ENCODE assay signal across 12 mouse cellular contexts in the genomic region with DNA sequence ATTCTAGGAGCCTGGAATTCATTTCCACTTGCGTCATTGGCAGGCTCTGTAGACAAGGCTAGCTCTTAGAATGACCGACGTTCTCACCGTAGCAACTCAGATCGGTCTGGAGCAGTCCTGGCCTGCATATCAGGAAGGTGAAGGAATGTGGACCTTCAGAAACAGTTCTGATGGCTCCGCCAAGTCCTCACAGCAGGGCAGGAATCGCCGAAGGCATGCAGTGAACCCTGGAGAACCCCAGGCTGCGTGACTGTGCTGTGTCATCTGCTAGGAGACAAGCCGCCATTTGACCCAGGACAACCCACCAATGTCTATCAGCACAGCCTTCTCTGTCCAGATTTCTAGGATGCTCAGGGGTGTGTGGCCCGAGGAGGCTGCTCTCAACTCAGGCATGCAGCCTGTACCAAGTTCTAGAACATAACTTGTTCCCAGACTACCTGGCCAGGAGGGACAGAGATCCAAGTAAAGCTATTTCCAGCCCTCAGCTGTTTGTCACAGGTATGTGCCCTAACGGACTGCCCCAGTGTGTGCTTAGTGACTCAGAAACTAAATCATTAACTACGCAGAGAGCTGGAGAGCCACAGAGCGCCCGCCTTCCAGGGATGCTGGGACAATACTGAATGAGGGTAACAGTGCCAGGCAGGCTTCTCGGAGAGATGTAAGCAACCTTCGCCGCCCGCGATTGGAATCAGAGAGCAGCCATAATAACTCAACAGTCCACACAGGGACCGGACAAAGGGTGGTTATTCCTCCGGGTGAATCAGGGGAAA. TPM values are rescaled to one million over a fixed set of nuclear protein-coding genes. Genes with fewer than 3 reads are reported as not detected.
DNase-seq lines count a peak whose midpoint lies in the region; ATAC-seq and TF ChIP-seq lines count a peak whose summit lies in the region.
"Had no signal": no experiment of that assay in that cellular context is flagged by ENCODE, and none has a peak within 500 bp of the region (broad histone marks: within the 10 kb centered on the region; RNA-seq: fewer than 3 reads in every experiment).

No protein-coding gene starts in this region.

- H3K27ac ChIP-seq in ES-Bruce4 (ENCODE audit: insufficient read depth, low read length): no peak overlapping the region
- peak overlapping the region; percentile 59; the same call in 1 of the 2 replicates for H3K27ac ChIP-seq in intestine, embryonic 15.5 days
- no peak overlapping the region for H3K27ac ChIP-seq in forebrain, embryonic 13.5 days
- H3K27ac ChIP-seq: gastrocnemius, adult 2 months had no signal

- H3K36me3 ChIP-seq in ES-Bruce4 (ENCODE audit: control insufficient read depth, insufficient read depth, low read length, poor library complexity, severe bottlenecking): peaks cover 5% of the 10 kb centered on the region
- H3K36me3 ChIP-seq in intestine, embryonic 15.5 days: no peaks in the 10 kb centered on the region
- H3K36me3 ChIP-seq in forebrain, embryonic 13.5 days (ENCODE audit: poor library complexity, severe bottlenecking): peaks cover 14% of the 10 kb centered on the region

- no peak for TF ChIP-seq POLR2A in ES-Bruce4 (IDR thresholded peaks at IDR 0.05; ENCODE audit: insufficient read depth, low read length)

- H3K4me3 ChIP-seq in ES-Bruce4 (ENCODE audit: low read depth, low read length): peak overlapping the region; percentile 67
- no peak overlapping the region for H3K4me3 ChIP-seq in intestine, embryonic 15.5 days (replicated peaks)
- H3K4me3 ChIP-seq in forebrain, embryonic 13.5 days: no peak overlapping the region
- H3K4me3 ChIP-seq: gastrocnemius, adult 2 months had no signal

- TF ChIP-seq EP300 in ES-Bruce4 (IDR thresholded peaks at IDR 0.05; ENCODE audit: insufficient read depth, low read depth, low read length): no peak

- H3K4me1 ChIP-seq in ES-Bruce4 (ENCODE audit: control insufficient read depth, insufficient read depth, low read length): no peaks in the 10 kb centered on the region
- H3K4me1 ChIP-seq in intestine, embryonic 15.5 days (replicated peaks): peaks cover 7% of the 10 kb centered on the region; the same call in 1 of the 2 replicates
- peaks cover 19% of the 10 kb centered on the region for H3K4me1 ChIP-seq in forebrain, embryonic 13.5 days

- no peak overlapping the region for H3K9ac ChIP-seq in ES-Bruce4 (ENCODE audit: low read depth, poor library complexity, severe bottlenecking)
- no peak overlapping the region for H3K9ac ChIP-seq in intestine, embryonic 15.5 days
- no peak overlapping the region for H3K9ac ChIP-seq in forebrain, embryonic 13.5 days

- ATAC-seq in intestine, embryonic 15.5 days: peak; percentile 93
- ATAC-seq in forebrain, embryonic 13.5 days: no peak
- ATAC-seq: CD4-positive, CD25-positive, alpha-beta regulatory T cell, adult 4 months had no signal

- no peaks in the 10 kb centered on the region for H3K27me3 ChIP-seq in ES-Bruce4 (ENCODE audit: control insufficient read depth, insufficient read depth, low read length, poor library complexity, severe bottlenecking)
- H3K27me3 ChIP-seq in intestine, embryonic 15.5 days (replicated peaks): no peaks in the 10 kb centered on the region
- H3K27me3 ChIP-seq in forebrain, embryonic 13.5 days: no peaks in the 10 kb centered on the region

- peak; percentile 57 to 77 for DNase-seq in kidney, postnatal 4 days
- peak; percentile 64 for DNase-seq in lung, postnatal 10 days
- DNase-seq in left cerebral cortex, adult 9 months (ENCODE audit: low spot score in 2 of 2): no peak
- no peak for DNase-seq in spleen, adult 12 weeks (ENCODE audit: low spot score)
- DNase-seq in adrenal gland, adult 2 months: no peak
- DNase-seq: cerebellum, adult 11 months; gastrocnemius, adult 2 months; spleen, adult 18-20 months had no signal

- WGBS in intestine, embryonic 15.5 days: 56% methylated on average over 22 of the region's 22 CpGs
- WGBS in forebrain, embryonic 13.5 days: 80% methylated on average over 22 of the region's 22 CpGs

- TF ChIP-seq CTCF in ES-Bruce4 (IDR thresholded peaks at IDR 0.05; ENCODE audit: low read depth, low read length): no peak

- H3K9me3 ChIP-seq in ES-Bruce4 (replicated peaks; ENCODE audit: control insufficient read depth, insufficient read depth, low read length, poor library complexity, severe bottlenecking): no peaks in the 10 kb centered on the region
- H3K9me3 ChIP-seq in intestine, embryonic 15.5 days: no peaks in the 10 kb centered on the region
- H3K9me3 ChIP-seq in forebrain, embryonic 13.5 days (replicated peaks): no peaks in the 10 kb centered on the region

- H3K4me2 ChIP-seq in intestine, embryonic 15.5 days (replicated peaks): peak overlapping the region; percentile 40
- no peak overlapping the region for H3K4me2 ChIP-seq in forebrain, embryonic 13.5 days

RNA-seq across cellular contexts. Expression of a gene that starts 23.8 kb away (rescaled TPM):
- polyA plus RNA-seq in ES-Bruce4 (2011; ENCODE audit: insufficient read depth, insufficient read length, low read depth, missing spikeins): 55.0 and 55.3 TPM in 2 replicates
- 16.9 and 17.4 TPM in 2 replicates for polyA plus RNA-seq in intestine, embryonic 15.5 days (2015; fragmentation: Nextera tagmentation; extraction: Ambion mirVana)
- polyA plus RNA-seq in forebrain, embryonic 13.5 days (2015; fragmentation: Nextera tagmentation; extraction: Ambion mirVana): 7.6 and 7.7 TPM in 2 replicates
- total RNA-seq in adrenal gland, adult 2 months (2021): 1 to 10 TPM in 1 of 2 experiments, under 1 TPM in 1; 0.92 to 1.9 TPM
- 1.3 and 2.1 TPM in 2 replicates for polyA plus RNA-seq in adrenal gland, adult 2 months (2012; rRNA removed)

Comparison
In these comparisons a context has a peak if more than half of its experiments do, and no peak if none do; other contexts are left out.
1. DNase-seq: peak in kidney, postnatal 4 days (2 of 2) and lung, postnatal 10 days (single experiment); none in left cerebral cortex, adult 9 months (0 of 2), spleen, adult 12 weeks (single experiment) and adrenal gland, adult 2 months (single experiment).